Mouse (Mus musculus) spleen, adult 18-20 months (tissue): ENCODE measurements around the gene Arl4c.

Experiments used
- DNase-seq, 2 experiments: peaks; one replicate each; pipeline ENCODE4 v3.0.0; 2022; ENCODE audit warnings: mixed read lengths in 2 of 2

Arl4c gene

DNA sequence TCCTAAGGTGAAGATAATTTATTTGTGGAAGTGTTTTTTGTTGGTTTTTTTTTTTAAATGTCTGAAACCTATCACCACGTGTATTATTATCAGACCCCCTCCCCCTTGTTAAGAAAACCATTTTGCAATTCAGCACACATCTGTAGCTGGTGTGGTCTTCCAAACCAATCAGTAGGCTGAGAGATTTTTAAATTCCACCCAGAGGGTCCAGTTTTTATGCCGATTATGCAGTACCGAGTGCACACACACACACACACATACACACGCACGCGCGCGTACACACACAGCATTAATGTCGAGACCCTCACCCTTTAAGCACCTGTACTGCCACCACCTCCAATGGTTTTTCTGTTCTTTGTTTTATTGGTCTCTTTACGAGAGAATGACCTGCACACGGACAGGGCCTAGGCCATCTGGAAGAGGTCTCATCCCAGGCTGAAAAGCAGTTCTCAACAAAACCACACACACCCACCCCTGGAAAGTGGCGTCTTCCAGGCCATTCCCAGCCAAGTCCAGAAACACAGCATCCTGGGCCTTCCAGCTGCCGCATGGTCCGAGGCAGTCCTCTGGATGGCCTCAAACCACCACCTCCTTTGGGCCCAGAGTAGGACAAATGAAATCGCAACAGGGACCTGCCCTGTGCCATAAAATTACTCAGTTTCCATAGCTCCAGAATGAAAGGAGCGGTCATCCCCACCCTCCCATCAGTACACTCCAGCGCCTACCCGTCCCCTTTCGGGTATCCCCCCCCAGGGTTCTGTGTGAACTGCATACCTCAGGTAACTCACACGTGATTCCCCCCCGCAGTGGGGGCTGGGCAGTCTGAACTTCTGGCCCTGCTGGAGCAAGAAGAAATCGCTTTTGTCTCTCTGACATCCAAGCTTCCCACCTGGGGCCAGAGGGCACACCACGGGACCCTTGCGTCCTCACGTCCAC, 1.9 kb downstream of the Arl4c start:
- DNase-seq: peak in 1 of 2 experiments; percentile 23

GRCm38 (mm10) chr1:88699401-88699800, 2.6 kb downstream of the Arl4c start:
- DNase-seq: peak in 1 of 2 experiments; percentile 35

DNA sequence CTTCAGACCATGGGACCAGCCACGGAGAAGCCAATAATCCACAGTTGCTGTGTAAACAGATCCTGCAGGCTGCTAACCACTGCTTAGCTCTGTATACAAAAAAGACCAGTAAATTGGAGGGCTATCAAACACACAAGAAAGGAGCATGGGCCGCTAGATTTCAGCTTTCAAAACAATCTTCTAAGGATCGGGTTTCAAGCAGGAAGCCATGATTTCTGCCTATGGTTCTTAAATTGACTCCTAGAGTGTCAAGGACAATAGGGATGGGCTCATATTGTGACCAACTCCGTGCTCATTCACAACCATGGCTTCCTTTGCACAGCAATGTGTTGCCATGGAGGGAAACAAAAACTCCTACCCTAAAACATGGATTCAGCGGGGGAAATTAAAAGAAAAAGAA, 3.1 kb downstream of the Arl4c start:
- DNase-seq: no peak

- DNase-seq: no peak
Measured at GRCm38 (mm10) chr1:88698131-88698530, 3.9 kb downstream of the Arl4c start.

DNA sequence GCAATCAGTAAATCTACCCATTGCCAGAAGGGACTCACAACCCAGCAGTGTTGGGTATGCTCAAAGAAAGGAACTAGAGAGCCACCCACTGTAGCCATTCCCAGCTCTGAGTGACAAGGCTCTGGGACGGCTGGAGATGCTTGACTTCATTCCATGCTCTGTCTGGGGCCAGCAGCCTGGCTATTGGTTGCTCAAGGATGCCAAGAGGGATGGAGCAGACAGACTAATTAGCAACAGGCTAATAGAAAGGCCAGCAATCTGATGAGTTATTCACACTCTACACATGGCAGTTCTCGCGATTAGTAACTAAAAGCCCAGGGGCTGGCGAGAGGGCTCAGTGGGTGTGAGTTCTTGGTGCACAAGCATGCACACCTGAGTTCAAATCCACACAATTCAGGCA, 5.6 kb downstream of the Arl4c start:
- DNase-seq: no peak

GRCm38 (mm10) chr1:88694353-88694752, 7.7 kb downstream of the Arl4c start:
- no peak for DNase-seq

GRCm38 (mm10) chr1:88692293-88692827, 9.7 kb downstream of the Arl4c start:
- DNase-seq: no peak

DNA sequence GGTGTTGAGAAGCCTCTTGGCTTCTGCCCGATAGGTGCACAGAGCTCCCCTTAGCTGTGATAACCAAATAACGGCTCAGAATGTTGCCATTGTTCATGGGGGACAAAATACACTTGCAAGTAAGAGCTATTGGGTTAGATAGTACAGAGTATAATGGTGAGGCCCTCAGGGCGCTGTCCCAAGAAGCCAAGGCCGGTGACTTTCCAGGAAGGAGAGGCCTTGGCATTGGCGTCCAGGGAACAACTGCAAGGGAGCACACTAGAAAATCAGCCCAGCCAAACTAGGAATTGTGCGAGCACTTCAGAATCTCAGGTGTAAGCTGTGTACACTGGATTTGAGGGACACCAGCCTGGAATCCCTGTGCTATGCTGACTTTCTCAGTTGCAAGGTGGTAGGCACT, 11.4 kb downstream of the Arl4c start:
- DNase-seq: no peak

DNA sequence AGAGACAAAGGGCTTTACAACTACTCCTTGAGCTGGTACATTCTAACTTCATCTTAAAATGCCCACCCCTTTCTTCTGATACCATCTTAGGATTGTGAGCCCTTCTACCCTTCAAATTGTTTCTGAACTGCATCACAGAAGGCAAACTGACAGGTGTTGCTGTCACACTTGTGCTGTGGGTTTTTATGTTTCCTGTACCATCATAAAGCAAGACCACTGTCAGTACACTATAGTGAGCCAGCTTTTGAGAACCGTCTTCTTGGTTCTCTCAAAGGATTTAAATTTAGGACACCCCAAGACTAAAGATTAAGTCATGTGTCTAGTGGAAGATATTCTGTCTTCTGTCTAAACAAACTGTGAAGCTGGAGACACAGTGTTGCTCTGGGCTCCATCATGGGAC, 17.3 kb downstream of the Arl4c start:
- no peak for DNase-seq

DNA sequence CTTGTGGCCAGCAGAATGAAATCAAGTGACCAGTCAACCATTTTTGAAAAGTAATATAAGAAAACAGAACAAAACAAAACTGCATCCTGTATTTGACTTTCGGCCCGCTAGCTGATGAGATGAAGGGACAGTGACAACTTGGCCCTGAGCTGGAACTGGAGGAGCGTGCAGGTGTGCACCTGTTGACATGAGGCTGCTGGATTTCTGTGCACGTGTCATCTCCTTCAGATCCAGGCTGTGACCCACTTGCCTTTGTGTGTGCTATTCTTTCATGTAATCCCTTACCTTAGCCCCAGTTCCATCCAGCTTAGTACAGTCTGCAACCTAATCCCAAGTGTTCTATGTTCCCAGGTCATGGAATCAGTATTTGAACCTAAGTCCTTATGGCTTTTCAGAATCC, 20.4 kb downstream of the Arl4c start:
- no peak for DNase-seq

GRCm38 (mm10) chr1:88680804-88681203, 21.2 kb downstream of the Arl4c start:
- no peak for DNase-seq

- DNase-seq: no peak
Measured at GRCm38 (mm10) chr1:88678231-88678739, 23.7 kb downstream of the Arl4c start.

- DNase-seq: no peak
Measured at GRCm38 (mm10) chr1:88670807-88671206, 31.2 kb downstream of the Arl4c start.

DNA sequence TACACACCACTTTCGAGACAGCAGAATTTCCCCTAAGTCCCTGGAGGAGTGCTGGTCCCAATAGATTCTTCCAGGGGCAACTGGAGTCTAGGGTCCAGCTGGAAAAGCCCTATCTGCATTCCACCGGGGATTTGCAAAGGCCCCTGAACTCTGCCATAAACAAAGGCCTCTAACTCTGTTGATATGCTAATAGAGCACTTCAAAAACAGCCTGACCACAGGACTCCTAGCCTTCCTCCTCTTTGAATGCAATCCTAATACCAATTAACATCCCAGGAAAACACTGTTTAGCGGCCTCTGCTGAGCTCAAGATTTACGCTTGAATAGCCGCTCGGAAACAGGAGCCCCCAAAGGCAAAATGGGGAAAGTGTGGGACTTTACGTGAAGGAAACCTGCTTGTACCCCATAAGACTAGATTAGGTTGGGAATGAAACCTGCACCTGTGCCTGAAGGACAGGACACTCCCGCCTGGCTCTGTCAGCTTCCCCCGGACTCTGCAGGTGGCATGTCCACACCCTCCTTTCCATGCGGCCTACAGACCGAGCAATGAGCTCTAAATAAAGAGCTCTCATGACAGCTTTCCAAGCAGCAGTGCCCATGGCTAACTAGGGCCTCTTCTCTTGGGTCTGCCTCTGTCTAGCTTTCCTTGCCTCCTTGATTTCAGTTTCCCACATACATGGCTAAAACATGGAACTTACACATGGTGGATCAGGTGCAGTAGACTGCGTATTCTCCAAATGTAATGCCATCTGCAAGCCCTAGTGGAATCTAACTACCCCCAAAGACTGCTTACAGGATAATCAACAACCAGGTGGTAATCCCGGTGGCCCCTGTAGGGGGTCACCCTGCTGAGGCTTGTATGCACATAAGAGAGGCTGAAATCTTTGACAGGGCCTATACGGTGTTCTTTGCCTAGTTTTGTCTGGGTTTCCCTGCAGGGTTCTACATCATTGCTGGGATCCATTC, 32.9 kb downstream of the Arl4c start:
- DNase-seq: no peak

GRCm38 (mm10) chr1:88668353-88668752, 33.7 kb downstream of the Arl4c start:
- no peak for DNase-seq

GRCm38 (mm10) chr1:88664623-88665022, 37.4 kb downstream of the Arl4c start:
- DNase-seq: no peak

- no peak for DNase-seq
Measured at GRCm38 (mm10) chr1:88662736-88663135, 39.3 kb downstream of the Arl4c start.

DNA sequence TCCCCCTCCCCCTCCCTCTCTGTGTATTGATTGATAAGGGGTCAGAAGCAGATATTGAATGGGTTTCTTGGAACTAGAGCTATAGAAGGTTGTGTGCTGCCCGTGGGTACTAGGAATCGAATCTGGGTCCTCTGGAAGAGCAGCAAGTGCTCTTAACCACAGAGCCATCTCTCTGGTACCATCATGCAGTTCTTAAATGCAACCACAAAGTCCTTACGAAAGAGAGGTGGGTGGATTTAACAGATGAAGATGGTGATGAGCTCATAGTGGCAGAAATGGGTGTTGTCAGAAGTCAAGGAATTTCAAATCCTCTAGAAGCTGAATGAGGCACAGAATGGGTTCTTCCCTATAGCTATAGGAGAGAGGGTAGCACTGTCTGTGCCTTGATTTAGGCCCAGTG, 40.8 kb downstream of the Arl4c start:
- DNase-seq: no peak

- DNase-seq: no peak
Measured at GRCm38 (mm10) chr1:88658290-88658857, 43.6 kb downstream of the Arl4c start.

DNA sequence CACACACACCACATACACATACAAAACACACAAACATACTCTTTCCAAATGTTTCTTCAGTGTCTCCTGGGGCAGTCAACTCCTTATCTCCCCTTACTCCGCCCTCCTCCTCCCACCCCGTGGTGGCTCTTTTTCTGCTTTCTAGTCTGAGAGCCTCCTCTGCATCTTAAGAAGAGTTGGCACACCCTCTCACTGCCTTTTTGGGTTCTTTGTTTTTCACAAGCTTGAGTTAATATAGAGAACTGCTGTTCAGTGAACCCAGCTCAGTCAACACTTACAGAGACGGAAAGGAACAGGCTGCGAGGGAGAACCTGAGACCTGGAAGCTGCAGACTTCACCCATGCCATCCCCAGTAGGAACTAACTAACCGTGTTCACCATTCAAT, 45.9 kb downstream of the Arl4c start:
- DNase-seq: no peak

DNA sequence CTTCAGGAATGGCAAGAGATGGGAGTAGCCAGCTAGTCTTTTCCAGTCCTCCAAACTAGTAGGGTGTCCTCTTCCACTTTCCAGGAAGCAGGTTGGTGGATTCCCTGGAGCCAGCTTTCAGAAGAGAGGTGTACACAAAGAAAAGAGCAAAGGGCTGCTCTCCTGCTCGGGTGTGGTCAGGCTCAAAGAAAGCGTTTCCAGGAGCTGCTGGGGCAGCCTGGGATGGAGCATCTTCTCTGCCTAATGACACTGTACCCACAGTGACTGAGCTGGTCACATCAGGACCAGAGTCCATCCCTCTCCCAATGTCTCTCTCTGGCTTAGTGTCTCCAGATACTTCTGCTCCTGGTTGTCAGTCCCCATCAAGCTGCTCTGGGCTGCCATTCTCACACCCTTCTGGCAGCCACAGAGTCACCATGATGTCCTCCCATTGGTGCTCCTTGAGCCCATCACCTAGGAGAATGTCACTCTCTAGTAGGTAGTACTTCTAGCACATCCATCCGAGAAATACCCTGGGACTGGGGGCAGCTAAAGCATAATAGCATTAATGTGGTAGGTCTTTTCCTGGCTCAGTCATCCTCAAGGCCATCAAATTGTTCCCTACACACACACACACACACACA, 46.4 kb downstream of the Arl4c start:
- no peak for DNase-seq
